Mouse (Mus musculus): ENCODE results near the gene Naip2. TPM values are rescaled to one million over a fixed set of nuclear protein-coding genes. Genes with fewer than 3 reads are reported as not detected.
"Not testable (repeated sequence)": the region's sequence is repeated elsewhere in the genome, so short reads cannot be mapped to it uniquely, and the experiment has no call there.

Gene Naip2
- polyA plus RNA-seq (2015; fragmentation: Nextera tagmentation; extraction: Ambion mirVana): 0.15 and 0.21 TPM in 2 replicates

DNA sequence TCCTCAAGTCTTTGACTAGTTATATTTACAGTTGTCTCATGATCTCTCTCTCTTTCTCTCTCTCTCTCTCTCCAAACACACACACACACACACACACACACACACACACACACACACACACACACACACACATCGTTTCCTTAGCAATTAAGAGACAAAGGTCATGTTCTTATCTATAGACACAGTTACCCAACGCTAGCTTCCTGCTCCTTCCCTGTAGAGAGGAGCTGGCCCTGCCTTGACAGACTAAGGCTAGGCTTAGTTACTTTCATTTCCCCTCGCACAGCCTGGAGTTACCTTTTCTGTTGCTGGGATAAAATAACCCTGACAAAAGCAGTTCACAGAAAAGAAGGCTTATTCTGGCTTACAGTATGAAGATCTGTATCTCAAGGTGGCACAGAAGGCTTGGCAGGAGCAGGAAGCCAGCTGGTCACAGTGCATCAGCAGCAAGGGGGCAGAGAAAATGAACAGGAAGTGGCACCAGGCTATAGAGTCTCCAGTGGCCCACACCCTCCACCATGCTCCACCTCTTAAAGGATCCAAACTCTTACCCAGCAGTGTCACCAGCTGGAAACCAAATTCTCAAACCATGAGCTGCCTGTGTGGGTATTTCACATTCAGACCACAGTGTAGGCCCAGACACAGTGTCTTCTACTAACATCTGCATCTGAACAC lies at the start of gene Naip2:
TSS of gene Naip2 (minus strand) at position 434 of the 675 bp plus-strand sequence.
- ATAC-seq (replicated peaks; ENCODE audit: extremely low read depth, insufficient read depth, low FRiP score); H3K27me3 ChIP-seq (ENCODE audit: control insufficient read depth, insufficient read depth, low read length); H3K4me3 ChIP-seq (ENCODE audit: low read length); H3K9ac ChIP-seq (ENCODE audit: low read length); H3K27ac ChIP-seq (ENCODE audit: low read length); H3K4me1 ChIP-seq (ENCODE audit: control insufficient read depth, insufficient read depth, low read length); H3K4me2 ChIP-seq (ENCODE audit: low read depth, low read length); H3K9me3 ChIP-seq (replicated peaks; ENCODE audit: control insufficient read depth, low read length); H3K36me3 ChIP-seq (ENCODE audit: control insufficient read depth, insufficient read depth): not testable (repeated sequence)
- 21% methylated on average over 3 of the region's 3 CpGs for WGBS

DNA sequence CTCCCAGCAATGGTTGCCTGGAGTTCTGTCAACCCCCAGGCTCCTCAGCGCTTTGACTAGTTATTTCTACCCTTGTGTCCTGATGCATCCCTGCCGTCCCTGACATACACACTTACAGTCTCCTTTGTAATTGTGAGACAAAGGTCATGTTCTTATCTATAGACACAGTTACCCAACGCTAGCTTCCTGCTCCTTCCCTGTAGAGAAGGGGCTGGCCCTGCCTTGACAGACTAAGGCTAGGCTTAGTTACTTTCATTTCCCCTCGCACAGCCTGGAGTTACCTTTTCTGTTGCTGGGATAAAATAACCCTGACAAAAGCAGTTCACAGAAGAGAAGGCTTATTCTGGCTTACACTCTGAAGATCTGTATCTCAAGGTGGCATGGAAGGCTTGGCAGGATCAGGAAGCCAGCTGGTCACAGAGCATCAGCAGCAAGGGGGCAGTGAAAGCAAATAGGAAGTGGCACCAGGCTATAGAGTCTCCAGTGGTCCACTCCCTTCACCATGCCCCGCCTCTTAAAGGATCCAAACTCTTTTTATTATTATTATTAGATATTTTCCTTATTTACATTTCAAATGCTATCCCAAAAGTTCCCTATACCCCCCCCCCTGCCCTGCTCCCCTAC lies 45.1 kb upstream of the Naip2 start:
- H3K4me2 ChIP-seq (ENCODE audit: low read depth, low read length); H3K27me3 ChIP-seq (ENCODE audit: control insufficient read depth, insufficient read depth, low read length); H3K4me1 ChIP-seq (ENCODE audit: control insufficient read depth, insufficient read depth, low read length); H3K9ac ChIP-seq (ENCODE audit: low read length); H3K36me3 ChIP-seq (ENCODE audit: control insufficient read depth, insufficient read depth); ATAC-seq (replicated peaks; ENCODE audit: extremely low read depth, insufficient read depth, low FRiP score); H3K4me3 ChIP-seq (ENCODE audit: low read length); H3K27ac ChIP-seq (ENCODE audit: low read length); H3K9me3 ChIP-seq (replicated peaks; ENCODE audit: control insufficient read depth, low read length): not testable (repeated sequence)
- 56% methylated on average over 5 of the region's 5 CpGs for WGBS

DNA sequence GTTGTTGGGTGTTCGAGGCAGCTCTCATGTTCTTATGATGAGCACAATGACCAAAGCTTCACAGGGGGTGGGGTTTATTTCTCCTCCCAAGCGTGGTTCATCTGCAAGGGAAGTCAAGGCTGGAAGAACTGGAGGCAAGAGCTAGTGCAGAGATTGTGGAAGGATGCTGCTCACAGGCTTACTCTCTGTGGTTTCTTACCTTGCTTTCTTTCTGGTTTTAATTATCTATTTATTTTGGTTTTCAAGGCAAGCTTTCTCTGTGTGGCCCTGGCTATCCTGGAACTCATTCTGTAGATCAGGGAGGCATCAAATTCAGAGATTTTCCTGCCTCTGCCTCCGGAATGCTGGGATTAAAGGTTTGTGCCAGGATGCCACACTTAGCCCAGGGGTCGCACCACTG lies 44.3 kb upstream of the Naip2 start, which contains the start of gene Naip5:
TSS of gene Naip5 (minus strand) at position 101 of the 400 bp plus-strand sequence.
- H3K9me3 ChIP-seq (replicated peaks; ENCODE audit: control insufficient read depth, low read length); H3K4me1 ChIP-seq (ENCODE audit: control insufficient read depth, insufficient read depth, low read length); H3K4me3 ChIP-seq (ENCODE audit: low read length); H3K27me3 ChIP-seq (ENCODE audit: control insufficient read depth, insufficient read depth, low read length); ATAC-seq (replicated peaks; ENCODE audit: extremely low read depth, insufficient read depth, low FRiP score); H3K9ac ChIP-seq (ENCODE audit: low read length); H3K36me3 ChIP-seq (ENCODE audit: control insufficient read depth, insufficient read depth); H3K27ac ChIP-seq (ENCODE audit: low read length); H3K4me2 ChIP-seq (ENCODE audit: low read depth, low read length): not testable (repeated sequence)
- WGBS: 74% methylated on average over 4 of the region's 4 CpGs

DNA sequence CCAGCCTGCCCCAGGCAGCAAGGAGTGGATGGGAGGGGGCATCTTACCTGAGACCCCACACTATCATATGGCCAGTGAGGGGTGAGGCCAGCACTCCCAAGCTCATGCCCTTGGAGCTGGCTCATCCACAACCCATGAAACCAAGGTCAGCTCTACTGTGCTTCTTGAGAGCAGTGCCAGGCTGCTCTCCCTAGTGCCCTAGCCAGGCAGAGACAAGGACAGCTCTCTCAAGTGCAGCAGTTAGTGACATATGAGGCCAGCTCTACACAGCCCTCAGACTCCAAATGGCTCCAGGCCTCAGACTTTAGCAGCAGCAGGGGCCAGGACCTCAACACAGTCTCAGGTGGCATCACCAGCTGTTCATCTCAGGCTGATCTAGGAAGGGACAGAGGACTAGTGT lies 41.8 kb upstream of the Naip2 start:
- no peak for ATAC-seq (replicated peaks; ENCODE audit: extremely low read depth, insufficient read depth, low FRiP score)

DNA sequence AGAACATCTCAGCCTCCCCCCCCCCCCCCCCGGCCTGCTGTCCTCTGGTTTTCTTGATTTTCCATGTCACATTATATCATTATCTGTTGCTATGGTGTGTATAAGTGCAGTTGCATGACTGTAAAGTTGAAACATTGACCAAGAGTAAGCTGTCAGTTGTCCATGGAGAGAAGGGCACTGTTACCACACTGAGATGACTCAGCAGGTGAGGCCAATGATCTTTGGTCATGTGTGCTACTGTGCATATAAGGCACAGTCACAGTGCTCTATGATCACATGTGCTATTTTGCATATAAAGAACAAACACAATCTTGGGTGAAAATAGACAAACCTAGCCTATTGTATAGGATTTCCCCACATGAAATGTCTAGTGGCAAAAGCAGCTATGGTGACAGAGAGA lies 11.8 kb upstream of the Naip2 start:
- H3K4me1 ChIP-seq (ENCODE audit: control insufficient read depth, insufficient read depth, low read length); H3K9me3 ChIP-seq (replicated peaks; ENCODE audit: control insufficient read depth, low read length); H3K4me2 ChIP-seq (ENCODE audit: low read depth, low read length); H3K27ac ChIP-seq (ENCODE audit: low read length); H3K27me3 ChIP-seq (ENCODE audit: control insufficient read depth, insufficient read depth, low read length); H3K4me3 ChIP-seq (ENCODE audit: low read length); H3K36me3 ChIP-seq (ENCODE audit: control insufficient read depth, insufficient read depth); ATAC-seq (replicated peaks; ENCODE audit: extremely low read depth, insufficient read depth, low FRiP score); H3K9ac ChIP-seq (ENCODE audit: low read length): not testable (repeated sequence)
- WGBS: 75% methylated on average over 1 of the region's 1 CpGs

More for the DNA sequence above, 41.8 kb upstream of the Naip2 start:
- Histone ChIP-seq H3K4me3 (ENCODE audit: low read length) (no peak overlapping the region), H3K4me2 (ENCODE audit: low read depth, low read length) (no peak overlapping the region), H3K36me3 (ENCODE audit: control insufficient read depth, insufficient read depth) (no peaks in the 10 kb centered on the region), H3K9ac (ENCODE audit: low read length) (no peak overlapping the region), H3K4me1 (ENCODE audit: control insufficient read depth, insufficient read depth, low read length) (no peaks in the 10 kb centered on the region), H3K27me3 (ENCODE audit: control insufficient read depth, insufficient read depth, low read length) (no peaks in the 10 kb centered on the region), H3K27ac (ENCODE audit: low read length) (no peak overlapping the region), H3K9me3 (replicated peaks; ENCODE audit: control insufficient read depth, low read length) (no peaks in the 10 kb centered on the region)

DNA sequence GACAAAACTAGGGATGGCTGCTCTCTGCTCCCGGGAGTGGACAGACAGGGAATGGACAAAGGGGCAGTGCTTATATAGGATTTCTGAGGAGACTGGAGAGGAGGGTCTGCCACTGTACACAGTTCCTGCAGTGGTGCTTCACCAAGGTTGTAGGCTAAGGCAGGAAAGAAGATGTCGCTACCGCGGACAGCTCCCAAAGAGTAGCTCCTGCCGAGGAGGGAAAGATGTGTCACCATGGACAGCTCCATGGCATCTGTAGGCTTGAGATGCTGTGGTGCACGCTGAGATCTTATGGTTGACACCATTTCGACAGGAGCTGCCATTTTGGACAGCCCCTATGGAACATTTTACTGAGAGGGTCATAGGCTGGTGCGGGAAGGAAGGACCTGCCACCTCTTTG lies 8.6 kb upstream of the Naip2 start:
- Histone ChIP-seq H3K27ac (ENCODE audit: low read length) (no peak overlapping the region), H3K9ac (ENCODE audit: low read length) (no peak overlapping the region), H3K4me2 (ENCODE audit: low read depth, low read length) (no peak overlapping the region), H3K27me3 (ENCODE audit: control insufficient read depth, insufficient read depth, low read length) (no peaks in the 10 kb centered on the region), H3K4me1 (ENCODE audit: control insufficient read depth, insufficient read depth, low read length) (no peaks in the 10 kb centered on the region), H3K9me3 (replicated peaks; ENCODE audit: control insufficient read depth, low read length) (no peaks in the 10 kb centered on the region; the same call in 1 of the 2 replicates), H3K36me3 (ENCODE audit: control insufficient read depth, insufficient read depth) (no peaks in the 10 kb centered on the region), H3K4me3 (ENCODE audit: low read length) (no peak overlapping the region)
- WGBS: 21% methylated on average over 8 of the region's 8 CpGs
- ATAC-seq (replicated peaks; ENCODE audit: extremely low read depth, insufficient read depth, low FRiP score): no peak

DNA sequence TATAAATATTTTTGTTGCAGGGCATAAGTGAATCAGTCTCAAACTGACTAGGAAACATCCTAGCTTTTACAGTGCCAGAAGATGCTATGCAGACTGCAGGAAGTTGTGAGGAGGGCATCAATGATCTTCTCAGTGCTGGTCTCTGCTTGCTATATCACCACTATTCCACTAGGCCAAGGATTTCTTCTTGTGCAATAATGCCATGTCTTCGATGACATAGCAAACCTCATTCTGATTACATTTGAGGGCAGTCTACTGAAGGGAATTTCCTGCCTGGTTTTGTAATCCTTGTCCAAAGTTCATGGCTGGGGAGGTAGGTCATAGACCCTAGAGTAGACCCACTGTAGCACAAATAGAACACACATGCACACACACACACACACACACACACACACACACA lies 1.4 kb upstream of the Naip2 start:
- no peak for ATAC-seq (replicated peaks; ENCODE audit: extremely low read depth, insufficient read depth, low FRiP score)
- H3K9ac ChIP-seq (ENCODE audit: low read length): no peak overlapping the region
- 69% methylated on average over 1 of the region's 1 CpGs for WGBS
- H3K4me2 ChIP-seq (ENCODE audit: low read depth, low read length): no peak overlapping the region
- H3K9me3 ChIP-seq (replicated peaks; ENCODE audit: control insufficient read depth, low read length): no peaks in the 10 kb centered on the region
- no peaks in the 10 kb centered on the region for H3K4me1 ChIP-seq (ENCODE audit: control insufficient read depth, insufficient read depth, low read length)
- H3K27ac ChIP-seq (ENCODE audit: low read length): no peak overlapping the region
- H3K27me3 ChIP-seq (ENCODE audit: control insufficient read depth, insufficient read depth, low read length): no peaks in the 10 kb centered on the region
- no peak overlapping the region for H3K4me3 ChIP-seq (ENCODE audit: low read length)
- no peaks in the 10 kb centered on the region for H3K36me3 ChIP-seq (ENCODE audit: control insufficient read depth, insufficient read depth)

DNA sequence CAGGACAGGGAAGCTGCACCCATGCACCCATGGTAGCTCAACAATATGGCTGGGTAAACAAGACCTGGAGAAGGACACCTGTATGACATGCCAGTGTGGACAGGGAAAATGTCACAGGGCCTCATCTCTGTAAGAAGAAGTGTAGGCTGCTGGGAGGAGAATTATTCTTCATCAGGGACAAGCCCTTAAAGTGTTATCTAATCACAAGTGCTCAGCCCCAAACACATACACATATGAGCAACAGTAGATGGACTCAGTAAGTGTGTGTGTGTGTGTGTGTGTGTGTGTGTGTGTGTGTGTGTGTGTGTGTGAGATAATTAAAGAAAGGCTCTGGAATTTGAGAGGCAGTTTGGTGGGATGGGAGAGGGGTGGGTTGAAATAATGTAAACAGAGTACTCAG lies 1.1 kb downstream of the Naip2 start:
- Histone ChIP-seq H3K9ac (ENCODE audit: low read length) (no peak overlapping the region), H3K4me1 (ENCODE audit: control insufficient read depth, insufficient read depth, low read length) (no peaks in the 10 kb centered on the region), H3K27ac (ENCODE audit: low read length) (no peak overlapping the region), H3K9me3 (replicated peaks; ENCODE audit: control insufficient read depth, low read length) (no peaks in the 10 kb centered on the region), H3K4me2 (ENCODE audit: low read depth, low read length) (no peak overlapping the region), H3K4me3 (ENCODE audit: low read length) (no peak overlapping the region), H3K27me3 (ENCODE audit: control insufficient read depth, insufficient read depth, low read length) (no peaks in the 10 kb centered on the region), H3K36me3 (ENCODE audit: control insufficient read depth, insufficient read depth) (no peaks in the 10 kb centered on the region)
- no peak for ATAC-seq (replicated peaks; ENCODE audit: extremely low read depth, insufficient read depth, low FRiP score)

DNA sequence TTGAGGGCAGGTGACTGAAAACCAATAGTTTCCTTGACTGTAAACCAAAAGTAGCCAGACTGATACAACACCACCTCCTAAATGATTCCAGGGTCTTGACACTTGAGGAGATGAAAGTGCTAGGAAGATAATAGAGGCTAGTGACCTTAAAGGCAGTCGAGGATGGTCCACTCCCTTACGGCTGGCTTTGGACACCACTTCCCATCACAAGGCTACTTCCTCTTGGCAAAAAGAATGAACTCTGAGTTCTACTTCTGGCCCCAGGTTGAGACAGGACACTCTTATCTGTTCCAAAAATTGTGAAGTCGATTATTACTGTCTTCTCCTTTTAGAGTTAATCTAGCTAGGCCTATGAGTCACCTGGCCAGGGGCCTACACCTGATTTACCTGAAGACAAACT lies 6.5 kb downstream of the Naip2 start:
- Histone ChIP-seq H3K27ac (ENCODE audit: low read length) (no peak overlapping the region), H3K36me3 (ENCODE audit: control insufficient read depth, insufficient read depth) (no peaks in the 10 kb centered on the region), H3K9me3 (replicated peaks; ENCODE audit: control insufficient read depth, low read length) (no peaks in the 10 kb centered on the region), H3K4me1 (ENCODE audit: control insufficient read depth, insufficient read depth, low read length) (no peaks in the 10 kb centered on the region), H3K27me3 (ENCODE audit: control insufficient read depth, insufficient read depth, low read length) (no peaks in the 10 kb centered on the region), H3K4me3 (ENCODE audit: low read length) (no peak overlapping the region), H3K9ac (ENCODE audit: low read length) (no peak overlapping the region), H3K4me2 (ENCODE audit: low read depth, low read length) (no peak overlapping the region)
- 55% methylated on average over 3 of the region's 3 CpGs for WGBS
- no peak for ATAC-seq (replicated peaks; ENCODE audit: extremely low read depth, insufficient read depth, low FRiP score)

Measured in heart, embryonic 16.5 days (tissue).